Mouse (Mus musculus) forebrain, embryonic 11.5 days (tissue): Measurements from ENCODE around the gene Palld. TPM values are rescaled to one million over a fixed set of nuclear protein-coding genes. Genes with fewer than 3 reads are reported as not detected.
A peak's percentile ranks its signal among the peaks of the same experiment; 100 is the strongest.

Experiments
- ATAC-seq: fragments of 200-750 bp; cut with Nextera tagmentation; replicated peaks from 2 replicates; pipeline ENCODE4 v1.8.0; 2017; ENCODE audit warnings: moderate TSS enrichment; ENCODE audit not compliant: low FRiP score
- DNase-seq: peaks from one replicate; pipeline ENCODE4 v3.0.0-alpha.2; 2017; ENCODE audit warnings: low spot score
- H3K27ac ChIP-seq: fragments of 300-500 bp; sonication (generic); 2 replicates; pipeline ENCODE4 v1.5.1; 2014; ENCODE audit warnings: low read depth, low read length
- H3K27me3 ChIP-seq: fragments of 300-500 bp; sonication (generic); 2 replicates; pipeline ENCODE4 v1.6.1; 2014; ENCODE audit warnings: mild to moderate bottlenecking, low read length, mixed read lengths; ENCODE audit not compliant: control insufficient read depth, insufficient read depth
- H3K36me3 ChIP-seq: fragments of 300-500 bp; sonication (generic); 2 replicates; pipeline ENCODE4 v1.6.1; 2014; ENCODE audit warnings: mild to moderate bottlenecking, low read length, moderate library complexity, mixed read lengths; ENCODE audit not compliant: control insufficient read depth, insufficient read depth
- H3K4me1 ChIP-seq: fragments of 300-500 bp; sonication (generic); replicated peaks from 2 replicates; pipeline ENCODE4 v1.6.1; 2014; ENCODE audit warnings: low read length, mixed read lengths; ENCODE audit not compliant: control insufficient read depth, insufficient read depth
- H3K4me2 ChIP-seq: fragments of 300-500 bp; sonication (generic); 2 replicates; pipeline ENCODE4 v1.6.1; 2014; ENCODE audit warnings: low read depth, mild to moderate bottlenecking, low read length, moderate library complexity, mixed read lengths; ENCODE audit not compliant: severe bottlenecking
- H3K4me3 ChIP-seq: fragments of 300-500 bp; sonication (generic); 2 replicates; pipeline ENCODE4 v1.5.1; 2014; ENCODE audit warnings: low read depth, low read length
- H3K9ac ChIP-seq: fragments of 300-500 bp; sonication (generic); 2 replicates; pipeline ENCODE4 v1.6.1; 2014; ENCODE audit warnings: low read length
- H3K9me3 ChIP-seq: fragments of 300-500 bp; sonication (generic); 2 replicates; pipeline ENCODE4 v1.6.1; 2016; ENCODE audit warnings: low read length, mixed read lengths; ENCODE audit not compliant: control insufficient read depth
- WGBS: fragments of 180-500 bp; shearing (Covaris S2); extraction: QIAGEN DNeasy Blood & Tissue Kit; methylation state at CpG from one replicate; pipeline ENCODE4 v1.1.7; 2014; 5-methylcytosine and 5-hydroxymethylcytosine counted together
- polyA plus RNA-seq: library from polyadenylated mRNA; unstranded; fragments of >200 nt; fragmentation: Nextera tagmentation; extraction: Ambion mirVana; gene quantifications from 2 replicates; pipeline ENCODE4 v1.2.1, GENCODE M21; 2014

The Palld gene
- polyA plus RNA-seq, 1 experiment from 2014 or later: 56.7 TPM

DNA sequence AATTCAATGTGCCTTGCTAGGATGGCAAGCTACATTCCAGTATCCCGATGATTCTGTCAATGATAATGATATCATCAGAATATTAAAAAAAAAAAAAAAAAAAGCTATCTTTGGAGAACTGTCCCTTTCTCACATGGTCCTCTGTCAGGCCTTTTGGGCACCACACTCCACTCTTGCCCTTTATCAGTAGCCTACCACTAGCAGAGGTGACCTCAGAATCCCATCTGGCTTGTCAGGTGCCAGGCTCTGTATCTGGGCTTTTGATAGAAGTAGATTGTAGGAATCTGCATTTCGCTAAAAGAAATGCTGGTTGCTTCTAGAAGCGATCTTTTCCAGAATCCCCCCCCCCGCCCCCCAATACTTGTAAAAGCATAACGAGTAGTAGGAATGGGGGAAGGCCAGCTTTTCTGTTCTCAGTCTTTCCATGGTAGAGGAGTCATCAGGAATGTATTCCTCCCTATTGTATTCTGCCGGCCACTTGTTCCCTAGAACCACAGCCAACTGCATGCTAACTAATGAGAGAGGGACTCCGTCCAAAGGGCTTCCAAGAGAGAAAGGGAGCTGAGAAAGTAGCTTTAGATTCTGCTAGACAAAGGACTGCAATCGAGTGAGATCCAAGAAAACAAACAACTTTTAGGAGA is 143.7 kb downstream of the Palld start:
- peak; percentile 47 for ATAC-seq
- peak overlapping the region; percentile 80 for H3K9ac ChIP-seq
- DNase-seq: peak; percentile 50
- 10% methylated on average over 8 of the region's 8 CpGs for WGBS
- no peaks in the 10 kb centered on the region for H3K36me3 ChIP-seq
- peak overlapping the region; percentile 69 for H3K4me2 ChIP-seq
- no peaks in the 10 kb centered on the region for H3K9me3 ChIP-seq
- peaks cover 5% of the 10 kb centered on the region; the same call in 1 of the 2 replicates for H3K4me1 ChIP-seq
- H3K4me3 ChIP-seq: peak overlapping the region; percentile 63
- H3K27ac ChIP-seq: peak overlapping the region; percentile 31; the same call in 1 of the 2 replicates
- no peaks in the 10 kb centered on the region for H3K27me3 ChIP-seq

DNA sequence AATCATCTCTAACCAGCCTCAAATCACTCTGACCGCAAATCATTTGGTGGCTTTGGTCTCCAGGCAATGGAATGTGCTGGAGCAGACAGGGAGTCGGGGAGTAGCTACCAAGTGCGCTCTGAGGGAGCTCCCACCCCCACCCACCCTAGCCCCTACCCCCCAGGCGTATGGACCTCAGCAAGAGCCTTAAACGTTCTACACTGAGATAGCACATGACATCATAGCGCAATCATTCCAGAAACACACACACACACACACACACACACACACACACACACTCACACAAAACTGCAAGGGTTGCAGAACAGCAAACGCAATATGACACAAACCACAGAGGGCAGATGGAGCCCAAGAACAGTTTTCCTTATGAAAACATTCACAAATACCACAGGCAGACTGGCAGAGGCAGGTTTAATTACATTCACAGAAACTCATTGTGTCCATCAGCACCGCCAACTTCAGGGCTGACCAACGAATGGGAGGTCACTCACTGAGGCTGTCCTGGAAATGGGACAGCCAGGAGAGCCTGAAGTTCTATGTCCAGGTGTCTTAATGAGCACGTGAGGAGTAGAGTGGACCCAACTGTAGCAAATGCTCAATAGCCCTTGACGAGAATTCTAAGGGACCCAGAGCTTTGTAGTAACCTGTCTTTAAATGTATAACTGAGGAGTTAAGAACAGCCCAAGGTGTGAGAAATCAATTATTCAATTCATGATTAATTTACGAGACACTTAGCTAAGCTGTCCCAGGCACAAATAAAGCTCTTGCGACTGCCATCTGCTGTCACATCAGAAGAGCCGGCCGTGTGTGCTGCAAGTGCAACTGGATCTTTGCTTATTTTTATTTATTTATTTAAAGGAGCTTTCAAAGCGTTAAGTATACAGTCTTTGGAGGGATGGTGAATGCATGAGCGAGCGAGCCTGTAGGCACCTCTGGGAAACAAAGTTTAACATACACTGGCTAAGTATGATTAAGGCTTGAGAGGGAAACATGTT is 145.2 kb downstream of the Palld start:
- peaks cover 5% of the 10 kb centered on the region; the same call in 1 of the 2 replicates for H3K4me1 ChIP-seq
- no peak overlapping the region for H3K9ac ChIP-seq
- no peaks in the 10 kb centered on the region for H3K36me3 ChIP-seq
- DNase-seq (peak; percentile 55), ATAC-seq (no peak)
- no peaks in the 10 kb centered on the region for H3K9me3 ChIP-seq
- H3K27me3 ChIP-seq: no peaks in the 10 kb centered on the region
- H3K27ac ChIP-seq: no peak overlapping the region
- H3K4me3 ChIP-seq: no peak overlapping the region
- WGBS: 52% methylated on average over 18 of the region's 18 CpGs
- peak overlapping the region; percentile 24; the same call in 1 of the 2 replicates for H3K4me2 ChIP-seq

DNA sequence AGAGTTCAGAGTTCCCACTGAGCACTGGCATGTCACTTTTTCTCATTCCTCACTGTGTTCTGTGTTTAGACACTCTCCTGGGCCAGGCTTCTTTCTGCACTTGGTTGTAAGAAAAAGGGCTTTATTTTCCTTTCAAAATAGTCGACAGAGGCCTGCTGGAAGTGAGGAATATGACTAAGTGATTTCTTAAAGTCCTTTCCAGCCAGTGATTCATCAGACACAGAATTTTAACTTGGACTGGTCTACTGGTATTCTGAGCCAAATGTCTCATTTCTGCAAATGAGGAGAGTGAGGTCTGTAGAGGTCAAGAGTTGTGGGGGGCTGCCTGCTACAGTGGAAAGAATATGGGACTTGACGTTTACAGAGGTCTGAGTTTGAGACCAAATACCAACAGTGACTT is 147.3 kb downstream of the Palld start:
- DNase-seq: no peak
- H3K9ac ChIP-seq: no peak overlapping the region
- no peak overlapping the region for H3K27ac ChIP-seq
- ATAC-seq: no peak
- H3K4me1 ChIP-seq: peaks cover 5% of the 10 kb centered on the region; the same call in 1 of the 2 replicates
- WGBS: 89% methylated on average over 2 of the region's 2 CpGs
- H3K36me3 ChIP-seq: no peaks in the 10 kb centered on the region
- H3K4me3 ChIP-seq: no peak overlapping the region
- no peak overlapping the region for H3K4me2 ChIP-seq
- H3K9me3 ChIP-seq: no peaks in the 10 kb centered on the region
- H3K27me3 ChIP-seq: no peaks in the 10 kb centered on the region

DNA sequence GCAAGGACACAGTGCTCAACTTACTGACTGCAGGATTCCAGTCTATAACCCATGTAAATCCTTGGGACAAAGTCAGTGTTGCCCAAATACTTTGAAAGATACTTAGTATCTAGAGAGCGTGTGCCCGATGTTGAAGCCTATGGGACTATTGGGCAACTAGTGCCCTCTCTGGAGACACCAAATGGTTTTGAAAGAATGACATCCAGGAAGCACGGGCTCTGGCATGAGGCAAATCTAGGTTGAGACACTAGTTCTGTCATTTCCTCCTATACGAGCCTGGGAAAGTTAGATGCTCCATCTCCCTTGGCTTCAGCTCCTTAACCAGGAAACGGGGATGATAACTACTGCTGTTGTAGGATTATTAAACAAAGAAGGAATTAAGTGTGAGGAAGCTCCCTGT is 155.4 kb downstream of the Palld start:
- no peak for DNase-seq
- no peak for ATAC-seq
- H3K36me3 ChIP-seq: peaks cover 2% of the 10 kb centered on the region; the same call in 1 of the 2 replicates

DNA sequence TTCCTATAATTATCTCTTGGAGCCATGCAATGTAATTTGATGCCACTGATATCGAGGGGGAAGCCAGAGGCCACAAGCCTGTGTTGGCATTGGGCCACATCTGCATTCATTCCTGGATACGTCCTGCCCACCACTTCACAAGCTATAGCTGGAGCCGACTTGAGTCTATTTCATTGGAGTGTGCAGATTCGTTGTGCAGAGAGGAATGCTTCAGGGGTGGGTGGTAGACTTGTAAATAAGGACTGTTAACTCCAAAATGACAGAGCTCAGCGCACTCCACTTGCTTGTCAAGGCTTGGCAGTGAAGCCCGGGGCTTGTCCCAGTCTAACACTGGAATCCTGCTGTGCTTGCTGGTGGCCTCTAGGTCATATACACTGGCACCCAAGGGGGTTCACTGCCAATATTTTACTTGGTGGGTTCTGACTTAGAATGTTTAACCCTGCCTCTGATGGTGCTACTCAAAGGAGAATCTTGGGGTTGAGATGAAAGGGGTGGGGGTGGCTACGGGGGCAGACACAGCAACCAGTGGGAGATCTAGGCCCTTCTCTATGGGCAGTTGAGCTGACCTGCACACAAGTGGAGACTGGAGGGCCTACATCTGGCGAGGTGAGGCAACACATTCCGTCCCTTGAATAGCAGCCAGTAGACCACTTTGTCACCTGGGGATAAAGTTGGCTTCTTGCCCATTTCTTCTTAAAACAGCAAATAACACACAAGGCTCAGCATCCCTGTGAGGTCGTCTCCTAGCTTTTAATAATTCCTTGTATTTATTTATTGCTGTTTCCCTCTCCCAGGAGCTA is 157.1 kb downstream of the Palld start:
- Histone ChIP-seq H3K9me3 (no peaks in the 10 kb centered on the region), H3K27me3 (no peaks in the 10 kb centered on the region), H3K4me2 (no peak overlapping the region), H3K4me1 (peaks cover 2% of the 10 kb centered on the region; the same call in 1 of the 2 replicates), H3K4me3 (no peak overlapping the region), H3K27ac (no peak overlapping the region), H3K9ac (no peak overlapping the region), H3K36me3 (peaks cover 2% of the 10 kb centered on the region; the same call in 1 of the 2 replicates)
- ATAC-seq (no peak), DNase-seq (no peak)
- 72% methylated on average over 10 of the region's 10 CpGs for WGBS

More for the DNA sequence above, 155.4 kb downstream of the Palld start:
- no peak overlapping the region for H3K9ac ChIP-seq
- H3K9me3 ChIP-seq: no peaks in the 10 kb centered on the region
- peaks cover 2% of the 10 kb centered on the region; the same call in 1 of the 2 replicates for H3K4me1 ChIP-seq
- WGBS: 94% methylated on average over 5 of the region's 5 CpGs
- no peaks in the 10 kb centered on the region for H3K27me3 ChIP-seq
- H3K4me2 ChIP-seq: no peak overlapping the region
- H3K4me3 ChIP-seq: no peak overlapping the region
- no peak overlapping the region for H3K27ac ChIP-seq

DNA sequence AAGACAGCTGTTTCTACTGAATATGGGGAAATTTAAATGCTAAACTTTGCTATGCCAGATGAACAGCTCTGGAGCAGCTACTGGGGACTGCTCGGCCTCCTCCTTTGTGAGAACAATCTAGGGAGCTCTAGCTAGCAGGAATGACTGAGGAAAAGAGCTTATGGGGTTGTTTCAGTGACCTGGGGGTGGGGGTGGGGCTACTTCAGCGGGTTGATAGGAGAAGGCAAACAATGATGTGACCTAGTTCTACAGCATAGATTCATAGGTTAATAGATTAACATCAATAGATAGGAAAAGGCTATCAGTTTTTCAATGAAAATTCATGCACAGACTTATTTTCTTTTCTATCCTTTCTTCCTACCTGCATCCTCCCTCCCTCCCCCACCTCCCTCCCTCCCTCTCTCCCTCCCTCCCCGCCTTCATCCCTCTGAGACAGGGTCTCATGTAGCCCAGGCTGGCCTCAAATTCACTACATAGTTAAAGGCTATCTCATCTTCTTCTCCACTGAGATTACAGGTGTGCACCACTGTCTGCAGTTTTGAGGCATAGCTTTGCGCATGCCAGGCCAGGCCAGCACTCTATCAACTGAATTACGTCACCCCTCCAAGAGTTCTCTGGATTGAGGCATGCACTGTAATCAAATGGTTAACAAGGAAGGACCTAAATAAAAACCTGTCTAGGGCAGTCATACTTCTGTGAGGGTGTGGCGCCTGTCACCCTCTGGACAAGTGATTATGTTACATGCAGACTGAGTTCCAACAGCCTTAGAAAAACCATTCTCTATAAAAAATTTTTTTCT is 158.5 kb downstream of the Palld start:
- Histone ChIP-seq H3K9me3 (no peaks in the 10 kb centered on the region), H3K27ac (no peak overlapping the region), H3K27me3 (no peaks in the 10 kb centered on the region), H3K36me3 (no peaks in the 10 kb centered on the region), H3K4me3 (no peak overlapping the region), H3K4me1 (peaks cover 2% of the 10 kb centered on the region; the same call in 1 of the 2 replicates), H3K4me2 (no peak overlapping the region), H3K9ac (no peak overlapping the region)
- DNase-seq (no peak), ATAC-seq (no peak)
- 90% methylated on average over 6 of the region's 6 CpGs for WGBS

DNA sequence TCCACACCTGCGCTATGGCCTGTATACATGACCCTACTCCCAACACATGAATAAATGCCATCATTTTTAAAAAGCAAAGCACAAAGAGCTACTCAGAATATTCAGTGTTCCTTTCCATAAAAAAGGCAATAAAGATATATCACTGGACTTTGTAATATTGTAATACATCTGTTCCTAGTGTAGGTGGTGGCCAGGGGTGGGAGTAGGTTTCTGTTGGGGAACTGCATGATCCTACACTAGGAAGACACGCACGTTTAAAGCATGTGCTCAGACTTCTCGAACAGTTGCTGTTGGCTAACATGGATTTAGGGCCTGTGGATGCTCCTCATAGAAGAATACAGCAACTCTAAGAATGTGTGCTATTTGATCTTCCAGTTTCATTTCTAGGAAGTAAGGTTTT is 165.0 kb downstream of the Palld start:
- ATAC-seq: no peak
- whole genome bisulfite sequencing: 99% methylated on average over 4 of the region's 4 CpGs

More for the DNA sequence above, 165.0 kb downstream of the Palld start:
- Histone ChIP-seq H3K9ac (no peak overlapping the region), H3K4me2 (no peak overlapping the region), H3K36me3 (no peaks in the 10 kb centered on the region), H3K4me1 (no peaks in the 10 kb centered on the region), H3K27ac (no peak overlapping the region), H3K9me3 (no peaks in the 10 kb centered on the region), H3K27me3 (no peaks in the 10 kb centered on the region), H3K4me3 (no peak overlapping the region)
- no peak for DNase-seq
